Mouse (Mus musculus): ENCODE results near the gene Sdc3.

The Sdc3 gene

DNA sequence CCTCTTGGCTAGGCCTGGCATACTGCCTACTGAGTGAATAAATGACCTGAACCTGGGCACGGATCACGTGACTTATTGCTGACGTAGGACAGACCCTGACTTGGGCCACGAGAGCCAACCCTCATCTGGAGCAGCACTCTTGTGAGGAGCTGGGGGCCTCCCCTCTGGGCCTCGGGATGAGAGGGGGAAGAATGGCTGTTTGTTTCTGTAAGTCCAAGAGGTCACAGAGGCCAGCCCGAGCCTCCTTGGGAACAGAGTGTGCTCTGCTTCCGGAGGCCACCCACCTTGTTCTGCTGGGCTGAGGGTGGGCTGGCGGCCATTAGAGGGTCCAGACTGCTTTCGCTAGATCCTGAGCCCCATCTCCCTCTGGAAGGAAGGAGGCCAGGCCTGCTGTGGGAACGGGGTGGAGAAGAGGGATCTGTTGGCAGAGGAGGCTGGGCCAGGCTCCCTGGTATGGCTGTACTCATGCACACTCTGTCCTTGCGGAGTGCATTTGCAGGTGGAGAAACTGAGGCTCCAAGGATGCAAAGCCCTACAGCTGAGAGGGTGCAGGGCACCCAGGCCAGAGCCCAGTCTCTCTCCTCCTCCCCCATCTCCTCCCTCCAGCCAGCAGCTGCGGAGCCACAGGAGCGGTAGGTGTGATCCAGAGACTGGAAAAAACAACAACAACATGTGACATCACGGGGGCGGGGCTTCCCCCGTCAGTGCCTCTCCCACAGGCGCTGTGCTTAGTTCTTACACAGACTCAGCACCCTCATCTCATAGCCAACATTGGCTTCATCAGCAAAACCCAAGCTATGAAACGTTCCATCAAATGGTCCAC, 36.7 kb downstream of the Sdc3 start:
- peak; percentile 41 for DNase-seq (ENCODE audit: low spot score)

DNA sequence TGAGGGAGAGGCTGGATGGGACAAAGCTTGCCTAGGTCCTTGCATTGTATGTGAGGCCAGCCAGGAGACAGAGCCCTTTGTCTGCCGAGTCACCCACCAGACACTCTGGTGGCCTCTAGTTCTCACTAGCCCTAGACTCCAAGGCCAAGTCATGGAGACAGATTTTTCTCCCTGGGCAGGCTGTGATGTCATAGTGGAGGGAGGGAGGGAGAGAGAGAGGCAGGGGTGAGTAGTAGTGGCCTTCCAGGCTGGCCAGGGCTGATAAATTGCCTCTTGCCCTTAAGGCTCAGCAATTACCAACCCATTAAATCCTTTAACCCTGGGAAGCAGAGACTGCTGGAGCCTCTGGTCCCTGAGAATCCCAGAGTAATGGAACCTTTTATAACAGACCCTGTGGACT, 41.8 kb downstream of the Sdc3 start:
- no peak for DNase-seq (ENCODE audit: low spot score)

DNA sequence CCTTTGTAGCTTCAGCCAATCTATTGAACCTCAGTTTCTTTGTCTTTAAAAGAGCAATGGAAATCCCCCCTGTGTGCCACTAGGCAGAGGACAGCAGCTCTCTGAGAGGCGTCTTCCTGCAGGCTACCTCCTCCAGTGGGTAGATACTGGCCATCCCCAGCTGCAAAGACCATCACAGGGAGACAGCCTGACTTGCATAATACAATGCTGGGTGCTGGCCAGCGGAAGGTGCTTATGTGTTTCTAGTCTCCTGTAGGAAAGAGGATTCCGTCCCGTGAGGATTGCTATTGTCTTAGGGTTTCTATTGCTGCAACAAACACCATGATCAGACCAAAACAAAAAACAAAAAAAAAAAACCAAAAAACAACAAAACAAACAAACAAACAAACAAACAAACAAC, 43.2 kb downstream of the Sdc3 start:
- no peak for DNase-seq (ENCODE audit: low spot score)

DNA sequence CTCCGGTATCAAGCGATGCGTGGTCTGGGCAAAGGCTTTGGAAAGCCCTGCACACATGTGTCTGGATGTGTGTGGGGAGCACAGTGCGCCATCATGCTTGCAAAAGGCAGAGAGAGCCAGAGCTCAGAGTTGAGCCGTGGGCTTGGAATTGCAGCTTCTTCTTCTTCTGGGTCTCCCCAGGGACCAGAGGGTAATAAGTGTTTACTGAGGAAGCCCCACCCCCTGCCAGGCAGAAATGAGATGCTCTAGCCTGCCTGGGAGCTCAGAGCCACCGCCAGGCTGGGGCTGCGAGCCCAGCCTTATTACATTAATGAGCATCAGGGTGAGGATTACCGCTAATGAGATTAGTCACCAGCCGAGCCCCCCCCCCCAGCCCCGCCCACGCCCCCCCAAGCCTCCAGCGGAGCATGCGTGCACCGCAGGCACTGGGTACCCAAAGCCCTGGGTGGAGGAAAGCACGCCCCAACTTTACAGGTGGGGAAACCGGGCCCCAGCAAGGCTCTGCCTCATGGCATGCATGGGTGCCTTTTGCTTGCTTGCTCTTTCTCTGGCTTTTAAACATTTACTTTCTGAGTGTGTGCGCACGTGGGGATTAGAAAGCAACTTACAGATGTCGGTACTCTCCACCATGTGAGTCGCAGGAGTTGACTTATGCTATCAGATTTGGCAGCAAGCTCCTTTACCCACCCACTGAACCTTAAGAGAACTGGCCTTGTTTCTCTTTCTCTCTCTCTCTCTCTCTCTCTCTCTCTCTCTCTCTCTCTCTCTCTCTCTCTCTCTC, 44.1 kb downstream of the Sdc3 start:
- peak; percentile 26 for DNase-seq (ENCODE audit: low spot score)

DNA sequence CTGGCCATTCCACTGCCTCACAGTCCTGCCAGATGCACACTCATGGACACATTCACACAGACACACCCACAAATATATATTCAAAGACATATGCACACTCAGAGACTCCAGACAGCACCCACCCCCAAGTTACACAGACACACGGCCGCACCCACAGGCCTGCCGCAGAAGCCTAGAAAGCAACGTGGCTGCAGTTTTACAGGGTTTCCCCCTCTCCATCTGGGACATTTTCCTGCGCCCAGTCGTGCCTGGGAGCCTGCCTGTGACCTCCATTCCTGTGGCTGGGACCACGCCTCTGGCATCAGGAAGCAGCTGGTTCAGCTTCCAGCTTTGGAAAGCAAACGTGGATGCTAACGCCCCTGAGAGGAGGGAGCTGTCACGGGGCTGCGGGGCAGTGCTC, 46.2 kb downstream of the Sdc3 start:
- no peak for DNase-seq (ENCODE audit: low spot score)

DNA sequence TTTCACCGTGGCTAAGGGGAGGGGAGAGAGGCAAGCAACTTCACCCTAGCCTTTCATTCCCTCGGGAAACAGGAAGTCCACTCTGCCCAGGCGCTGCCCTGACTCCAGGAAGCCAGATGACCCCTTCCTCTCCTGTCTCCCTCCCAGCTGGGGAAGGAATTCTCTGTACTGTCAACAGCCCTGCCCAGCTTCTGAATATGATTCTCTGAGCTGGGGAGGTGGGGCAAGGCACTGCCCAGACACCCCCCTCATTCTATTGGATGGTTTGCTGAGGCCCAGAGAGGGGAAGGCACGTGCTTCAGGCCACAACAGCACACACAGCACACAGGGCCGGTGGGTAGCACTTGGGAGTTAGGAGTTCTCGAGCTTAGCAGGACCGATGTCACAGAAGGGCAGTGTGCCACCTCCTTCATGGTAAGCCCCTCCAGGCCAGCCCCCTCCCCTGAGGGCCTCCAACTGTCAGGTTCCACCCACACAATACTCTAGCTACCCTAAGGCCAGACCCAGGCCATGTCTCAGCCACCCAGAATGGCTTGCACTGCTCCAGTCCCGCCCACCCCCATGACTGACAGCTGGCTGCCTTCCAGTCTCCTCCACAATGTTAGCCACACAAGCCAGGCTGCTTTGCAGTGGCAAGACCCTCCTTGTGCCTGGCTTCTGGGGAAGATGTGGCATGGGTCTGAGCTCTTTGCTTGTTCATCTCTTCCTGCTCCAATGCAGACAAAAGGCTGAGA, 48.9 kb downstream of the Sdc3 start:
- no peak for DNase-seq (ENCODE audit: low spot score)

DNA sequence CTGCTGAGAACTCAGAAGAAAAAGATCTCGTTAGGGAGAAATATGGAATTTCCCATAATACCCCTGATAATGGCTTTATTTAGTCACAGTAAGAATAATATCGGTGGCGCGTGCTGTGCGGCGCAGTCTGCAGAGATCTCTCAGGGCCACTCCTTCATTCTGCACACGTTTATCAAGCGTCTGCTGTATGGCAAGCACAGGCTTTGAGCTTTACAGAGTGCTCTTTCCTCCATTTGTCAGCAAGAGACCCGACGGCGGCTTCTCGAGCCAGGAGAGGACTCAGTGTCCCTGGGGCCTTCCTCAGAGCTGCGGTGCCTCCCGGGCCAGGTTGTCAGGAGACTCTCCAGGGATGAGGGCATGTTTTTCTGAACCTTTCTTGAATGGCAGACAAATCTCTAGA, 56.5 kb downstream of the Sdc3 start:
- no peak for DNase-seq (ENCODE audit: low spot score)

DNA sequence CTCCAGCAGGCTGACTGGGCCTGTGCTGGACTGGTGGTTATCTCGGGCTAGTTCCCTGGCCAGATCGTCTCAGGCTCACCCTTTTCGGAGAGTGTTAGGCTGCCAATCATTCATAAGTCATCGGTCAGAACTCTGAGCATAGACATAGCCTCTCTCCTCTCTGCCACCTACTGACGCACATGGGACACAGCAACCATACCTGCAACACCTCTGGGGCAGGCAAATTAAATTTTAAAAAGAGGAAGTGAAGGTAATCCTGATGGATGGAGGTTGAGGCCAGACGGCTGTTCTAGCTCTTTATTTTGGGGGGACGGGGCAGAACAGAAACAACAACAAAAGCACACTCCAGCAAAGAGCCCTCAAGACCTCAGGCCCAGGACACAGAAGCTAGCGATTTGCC, 65.3 kb downstream of the Sdc3 start:
- no peak for DNase-seq (ENCODE audit: low spot score)

DNA sequence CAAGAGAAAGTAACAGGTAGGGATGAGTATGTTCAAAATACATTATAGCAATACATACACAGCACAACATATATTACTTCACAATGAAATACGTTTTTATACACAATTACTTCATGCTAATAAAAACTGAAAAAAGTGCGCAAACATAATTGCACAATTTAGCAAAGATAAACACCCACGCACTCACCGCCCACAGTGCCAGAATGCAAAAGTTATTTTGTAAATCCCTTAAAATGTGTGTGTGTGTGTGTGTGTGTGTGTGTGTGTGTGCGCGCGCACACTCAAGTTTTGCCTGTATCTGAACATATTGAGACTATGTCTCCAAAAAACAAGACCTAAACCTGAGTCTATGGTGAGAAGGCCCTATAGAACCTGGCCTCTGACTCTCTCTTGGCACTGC, 66.5 kb downstream of the Sdc3 start:
- DNase-seq (ENCODE audit: low spot score): no peak

DNA sequence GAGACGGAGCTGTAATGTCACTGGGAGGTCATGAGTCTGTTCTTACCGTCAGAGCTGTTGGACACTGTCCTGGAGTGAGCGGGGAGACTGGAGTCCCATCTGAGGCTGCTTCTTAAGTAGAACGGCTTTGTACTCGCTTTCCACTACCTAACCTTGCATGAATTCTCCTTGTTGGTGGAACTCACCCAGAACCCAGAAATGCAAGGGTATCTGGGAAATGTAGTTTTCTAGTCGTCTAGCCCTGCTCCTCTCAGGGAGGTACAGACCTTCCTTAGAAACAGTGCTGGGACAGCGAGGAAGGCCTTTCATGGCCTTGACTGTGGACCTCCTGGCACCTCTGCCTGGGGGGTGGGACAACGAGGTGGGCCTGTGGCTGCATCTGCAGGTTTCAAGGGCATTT, 67.1 kb downstream of the Sdc3 start:
- no peak for DNase-seq (ENCODE audit: low spot score)

DNA sequence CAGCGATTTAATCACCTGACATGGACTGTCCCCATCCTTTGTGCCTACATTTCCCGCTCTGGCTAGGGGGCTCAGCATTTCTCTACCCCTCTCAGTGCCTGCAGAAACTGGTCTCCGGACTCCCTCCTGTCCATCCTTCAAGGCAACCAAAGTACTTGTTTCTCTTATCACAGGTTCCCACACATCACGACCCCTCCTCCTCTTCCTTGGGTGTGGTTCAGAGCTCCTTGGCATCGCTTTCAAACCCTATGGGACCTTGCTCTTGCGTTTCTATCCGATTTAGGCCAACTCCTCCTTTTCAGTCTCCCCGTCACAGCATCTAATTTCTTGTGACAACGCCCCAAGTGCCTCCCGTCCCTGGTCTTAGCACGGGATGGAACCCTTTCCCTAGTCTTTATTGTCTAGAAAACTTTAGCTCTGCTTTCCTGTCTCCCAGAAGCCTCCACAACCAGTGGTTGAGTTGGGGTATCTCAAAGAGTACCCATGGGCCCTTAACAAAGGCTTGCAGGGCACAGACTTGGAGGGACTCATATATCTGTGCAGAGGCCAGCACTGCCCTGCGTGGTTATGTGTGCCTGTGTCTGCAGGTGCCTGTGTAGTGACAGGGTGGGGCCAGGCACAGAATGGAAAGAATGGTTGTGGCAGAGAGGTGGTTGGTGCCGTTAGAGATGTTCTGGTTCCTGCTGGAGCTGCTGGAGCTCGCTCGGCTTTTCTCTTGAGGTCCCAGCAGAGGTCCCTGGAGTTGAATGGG, 68.7 kb downstream of the Sdc3 start:
- no peak for DNase-seq (ENCODE audit: low spot score)

DNA sequence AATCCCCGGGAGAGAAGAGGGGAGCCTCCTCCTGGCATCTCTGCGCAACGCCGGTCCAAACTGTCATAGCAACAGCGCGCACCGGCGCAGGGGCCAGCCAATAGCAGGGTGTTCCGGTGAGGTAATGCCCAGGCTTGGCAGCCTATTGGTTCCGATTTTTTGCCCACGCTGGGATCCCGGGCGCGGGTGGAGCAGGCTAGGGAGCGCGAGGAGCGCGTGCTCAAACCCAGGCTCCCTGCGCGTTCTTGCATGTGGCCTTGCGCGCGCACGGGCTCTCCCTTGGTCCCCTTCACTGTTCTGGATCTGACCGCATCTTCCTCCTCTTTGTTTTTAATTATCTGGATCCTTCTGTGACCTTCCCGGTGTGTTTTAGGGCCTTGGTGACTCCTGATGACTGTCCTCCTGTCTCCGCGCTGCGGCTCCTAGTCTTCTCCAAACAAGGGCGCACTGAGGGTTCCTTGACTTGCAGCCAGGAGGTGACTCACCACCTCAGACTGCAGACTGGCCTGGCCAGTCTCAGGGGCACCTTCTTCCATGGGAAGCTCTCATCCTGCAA, 69.4 kb downstream of the Sdc3 start:
- peak; percentile 82 for DNase-seq (ENCODE audit: low spot score)

DNA sequence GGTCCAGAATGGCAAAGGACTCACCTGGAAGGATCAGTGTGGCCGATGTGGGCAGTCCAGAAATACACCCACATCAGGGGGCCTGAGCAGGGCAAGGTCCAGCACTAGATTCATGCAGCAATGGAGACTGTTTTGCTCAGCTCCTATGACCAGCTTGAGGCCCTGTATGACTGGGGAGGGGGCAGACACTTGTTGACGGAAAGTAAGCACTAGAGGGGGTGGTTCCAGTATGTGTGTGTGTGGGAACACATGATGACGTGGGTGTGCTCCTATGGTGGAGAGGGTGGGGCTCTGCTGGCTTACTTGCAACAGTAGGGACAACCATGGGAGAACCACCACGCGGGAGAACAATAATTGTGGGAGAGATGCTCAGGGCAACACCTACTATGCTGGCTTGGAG, 70.2 kb downstream of the Sdc3 start:
- DNase-seq (ENCODE audit: low spot score): no peak

DNA sequence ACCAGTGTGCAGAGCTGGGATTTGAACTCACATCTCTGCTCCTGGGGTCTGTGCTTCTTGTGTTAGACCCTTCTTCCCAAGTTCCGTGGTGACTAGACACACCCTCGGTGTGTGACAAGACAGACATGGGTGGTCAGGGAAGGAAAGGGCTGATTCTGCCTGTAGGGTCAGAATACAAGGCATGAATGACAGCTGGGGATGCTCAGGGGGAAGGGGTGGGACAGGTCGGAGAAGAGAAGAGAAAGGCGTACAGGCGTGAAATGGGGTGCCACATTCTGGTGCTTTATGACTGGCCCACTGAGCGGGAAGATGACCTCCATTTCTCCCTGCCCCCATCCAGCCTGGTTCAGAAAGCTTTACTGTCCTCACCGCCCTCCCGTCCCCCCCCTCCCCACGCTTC, 73.1 kb downstream of the Sdc3 start:
- DNase-seq (ENCODE audit: low spot score): no peak

DNA sequence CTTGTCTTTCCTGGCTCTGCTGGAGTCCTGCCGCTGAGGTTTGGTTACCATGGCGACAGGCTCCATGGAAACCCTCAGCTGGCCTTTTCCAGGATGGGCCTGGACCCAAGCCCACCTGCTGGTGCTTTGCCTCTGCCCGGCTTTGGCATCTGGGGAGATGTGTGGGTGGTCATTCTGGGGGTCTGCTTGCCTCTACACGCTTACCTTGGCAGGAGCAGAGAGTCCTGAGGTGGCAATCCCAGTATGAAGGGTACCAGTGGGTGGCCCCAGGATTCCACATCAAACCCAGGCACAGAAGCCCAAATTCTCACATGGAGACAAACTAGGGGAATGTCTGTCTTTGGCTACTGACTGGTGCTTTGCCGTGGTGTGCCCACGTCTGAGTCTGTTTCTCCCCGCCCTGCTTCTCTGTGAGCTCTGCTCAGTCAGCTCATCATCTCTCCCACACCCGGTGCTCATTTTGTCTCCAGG, 73.6 kb downstream of the Sdc3 start:
- DNase-seq (ENCODE audit: low spot score): no peak

DNA sequence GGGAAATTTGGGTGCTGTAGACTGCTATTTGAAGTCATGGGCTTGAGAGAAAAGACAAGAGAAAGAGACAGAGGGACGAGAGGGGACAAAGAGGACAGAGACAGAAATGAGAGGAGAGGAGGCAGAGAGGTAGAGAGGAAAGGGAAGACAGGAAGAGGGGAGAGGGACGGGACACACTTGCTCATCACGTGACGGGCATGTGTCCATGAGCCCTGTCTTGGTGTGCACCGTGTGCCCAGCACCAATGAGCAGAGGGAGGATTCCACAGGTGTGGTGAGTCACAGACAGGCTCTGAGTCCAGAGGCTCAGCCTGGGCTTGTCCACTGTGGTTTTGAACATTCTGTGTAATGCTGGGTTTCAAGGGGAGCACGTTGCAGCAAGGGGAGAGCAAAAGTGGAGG, 75.6 kb downstream of the Sdc3 start:
- DNase-seq (ENCODE audit: low spot score): peak; percentile 48

DNA sequence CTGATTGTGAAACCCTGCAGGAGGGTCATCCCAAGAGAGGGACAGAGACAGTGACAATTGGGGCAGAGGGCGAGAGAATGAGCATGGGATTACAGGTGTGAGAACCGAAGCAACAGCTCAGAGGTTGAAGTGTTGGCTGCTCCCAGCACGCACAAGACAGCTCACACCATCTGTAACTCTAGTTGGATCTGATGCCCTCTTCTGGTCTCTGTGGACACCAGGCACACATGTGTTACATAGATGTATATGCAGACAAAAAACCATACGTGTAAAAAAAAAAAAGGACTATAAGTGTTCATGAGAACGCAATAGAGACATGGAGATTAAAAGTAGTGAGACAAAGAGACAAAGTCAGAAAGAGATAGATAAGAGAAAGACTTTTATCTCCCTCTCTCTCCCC, 76.5 kb downstream of the Sdc3 start:
- no peak for DNase-seq (ENCODE audit: low spot score)

DNA sequence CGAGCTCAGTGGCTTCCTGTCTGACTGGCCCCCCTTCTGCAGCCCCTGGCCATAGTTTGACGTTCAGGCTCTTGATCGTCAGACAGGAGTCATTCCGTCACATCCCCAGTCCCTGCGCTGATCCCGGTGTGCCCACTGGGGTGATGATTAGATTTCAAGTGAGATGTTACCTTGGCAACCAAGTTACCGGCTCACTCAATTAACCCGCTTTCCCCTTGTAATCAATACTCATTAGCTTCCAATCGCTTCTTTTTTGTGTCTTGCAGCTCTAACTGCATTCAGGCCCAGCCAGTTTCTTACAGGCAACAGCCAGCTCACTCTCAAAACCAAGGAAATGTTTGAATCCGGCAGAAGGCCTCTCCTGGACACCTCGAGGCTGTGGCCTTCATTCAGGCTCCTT, 80.1 kb downstream of the Sdc3 start:
- DNase-seq (ENCODE audit: low spot score): no peak

DNA sequence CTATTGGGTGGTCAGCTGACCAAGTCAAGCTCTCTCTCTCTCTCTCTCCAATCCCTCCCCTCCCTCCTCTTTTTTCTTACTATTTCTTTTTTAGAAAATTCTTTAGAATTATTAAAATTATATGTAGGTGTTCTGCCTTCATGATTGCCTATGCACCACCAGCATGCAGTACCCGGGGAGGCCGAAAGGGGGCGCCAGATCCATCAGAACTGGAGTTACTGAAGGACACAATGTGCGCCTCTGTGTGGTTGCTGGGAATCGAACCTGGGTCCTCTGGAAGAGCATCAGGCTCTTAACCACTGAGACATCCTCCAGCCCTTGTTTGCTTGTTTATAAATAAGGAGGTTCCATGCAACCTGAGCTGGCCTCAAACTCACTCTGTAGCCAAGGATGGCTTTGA, 81.1 kb downstream of the Sdc3 start:
- no peak for DNase-seq (ENCODE audit: low spot score)

DNA sequence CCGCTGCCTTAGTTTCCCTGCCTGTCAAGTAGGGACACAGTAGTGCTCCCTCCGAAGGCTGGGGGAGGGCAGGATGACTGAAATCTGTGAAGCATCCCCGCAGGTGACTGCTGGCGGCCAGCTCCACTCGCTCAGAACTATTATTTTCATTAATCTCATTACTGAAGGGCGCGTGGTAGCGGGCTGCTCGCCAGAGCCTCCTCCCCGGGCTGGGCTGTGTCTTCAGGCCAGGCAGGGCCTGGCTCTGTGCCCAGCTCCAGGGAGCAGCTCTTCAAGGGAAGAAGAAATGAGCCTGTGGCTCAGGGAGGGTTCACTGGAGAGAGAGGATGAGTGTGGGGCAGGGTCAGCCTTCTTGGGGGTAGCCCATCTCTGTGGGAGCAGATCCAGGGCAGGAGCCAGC, 82.3 kb downstream of the Sdc3 start:
- DNase-seq (ENCODE audit: low spot score): peak; percentile 78

Measured in urinary bladder, postnatal 14 days (tissue).